In genomic region chr7:134670312-134671002, GRCm38 (mm10) we compare ENCODE assay signal across 8 mouse cellular contexts. TPM values are rescaled to one million over a fixed set of nuclear protein-coding genes. Genes with fewer than 3 reads are reported as not detected.
A peak's percentile ranks its signal among the peaks of the same experiment; 100 is the strongest.
DNase-seq lines count a peak whose midpoint lies in the region; ATAC-seq and TF ChIP-seq lines count a peak whose summit lies in the region.

Dock1 (plus strand) TSS chr7:134670654.

- CTCF ChIA-PET in Patski (lab: Charles Lee), result no interaction called here

- H3K4me1 ChIP-seq in hindbrain, embryonic 12.5 days, result peaks cover 30% of the 10 kb centered on the region

- POLR2A ChIA-PET in Patski (lab: Charles Lee), result no interaction called here

- H3K27me3 ChIP-seq in Patski, result no peaks in the 10 kb centered on the region
- peaks cover 28% of the 10 kb centered on the region for H3K27me3 ChIP-seq in hindbrain, embryonic 12.5 days

- DNase-seq in Patski (ENCODE audit: low read depth, low spot score), result no peak
- DNase-seq in cerebellum, postnatal 10 days, result peak; percentile 58 to 69
- peak; percentile 68 for DNase-seq in gastrocnemius, adult 18-20 months (ENCODE audit: low spot score)
- DNase-seq in layer of hippocampus, postnatal 36 days, result peak; percentile 62 to 69
- peak; percentile 76 for DNase-seq in lung, postnatal 25 days (ENCODE audit: low spot score)
- peak; percentile 44 to 45 for DNase-seq in right cerebral cortex, adult 2 months (ENCODE audit: low spot score in 2 of 2)

- peak within 1 kb of the TSS; percentile 94 for H3K4me2 ChIP-seq in hindbrain, embryonic 12.5 days (replicated peaks)

- no peaks in the 10 kb centered on the region for H3K36me3 ChIP-seq in hindbrain, embryonic 12.5 days

- H3K4me3 ChIP-seq in hindbrain, embryonic 12.5 days, result peak within 1 kb of the TSS; percentile 69

- peak within 1 kb of the TSS; percentile 66; the same call in 1 of the 2 replicates for H3K27ac ChIP-seq in hindbrain, embryonic 12.5 days

- H3K9ac ChIP-seq in hindbrain, embryonic 12.5 days, result peak within 1 kb of the TSS; percentile 73

- no peak for TF ChIP-seq CTCF in Patski (IDR thresholded peaks at IDR 0.05)

- peak; percentile 81 for ATAC-seq in Patski
- peak; percentile 79 for ATAC-seq in hindbrain, embryonic 12.5 days (ENCODE audit: low FRiP score)
- no peak for ATAC-seq in erythroid progenitor cell, adult 5-6 weeks (replicated peaks; ENCODE audit: low FRiP score, poor library complexity, severe bottlenecking)

- in situ Hi-C loops in Patski (cut with MboI; ENCODE audit: low pct_unique_long_range_greater_than_20kb), result no loop called here

- H3K9me3 ChIP-seq in hindbrain, embryonic 12.5 days (replicated peaks), result no peaks in the 10 kb centered on the region

- 3% methylated on average over 55 of the region's 77 CpGs for WGBS in hindbrain, embryonic 12.5 days

RNA-seq across cellular contexts. Expression of gene Dock1, which starts in this region (rescaled TPM):
- polyA plus RNA-seq in Patski (2021), result 75.3 TPM
- total RNA-seq in gastrocnemius, adult 18-20 months (2021), result 1 to 10 TPM; 5.6 to 6.0 TPM
- 28.4 and 29.3 TPM in 2 replicates for polyA plus RNA-seq in hindbrain, embryonic 12.5 days (2016; fragmentation: Nextera tagmentation; extraction: Ambion mirVana)
- total RNA-seq in layer of hippocampus, postnatal 36 days (2021), result 10 to 100 TPM; 24.4 to 26.3 TPM
- 0.72 and 8.0 TPM in 2 replicates for total RNA-seq in erythroid progenitor cell, adult 5-6 weeks (2015; ENCODE audit: low replicate concordance)
- total RNA-seq in erythroid progenitor cell, adult 5-6 weeks (2017; ENCODE audit: low replicate concordance), result 0.76 and 1.3 TPM in 2 replicates
